Mouse (Mus musculus): ENCODE results near the gene Immp2l.

The Immp2l gene

GRCm38 (mm10) chr12:41192829-41193228, 168.9 kb downstream of the Immp2l start:
- no peak for DNase-seq

- no peak for DNase-seq
Observed at GRCm38 (mm10) chr12:41196374-41196773, 172.5 kb downstream of the Immp2l start.

DNA sequence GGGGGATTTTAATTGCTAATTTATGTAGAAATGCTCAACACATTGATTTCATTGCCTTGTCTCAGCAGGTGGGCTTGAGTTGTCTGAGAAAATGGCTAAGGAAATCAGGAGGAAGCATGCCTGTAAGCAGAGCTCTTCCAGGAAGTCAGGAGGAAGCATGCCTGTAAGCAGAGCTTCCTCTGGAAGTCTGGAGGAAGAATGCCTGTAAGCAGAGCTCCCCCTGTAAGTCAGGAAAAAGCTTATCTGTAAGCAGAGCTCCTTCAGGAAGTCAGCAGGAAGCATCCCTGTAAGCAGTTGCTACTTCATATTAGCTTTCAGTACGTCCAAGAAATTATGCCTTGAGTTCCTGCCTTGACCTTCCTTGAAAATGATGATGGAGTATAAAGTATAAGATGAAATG, 191.3 kb downstream of the Immp2l start:
- DNase-seq, result no peak

- no peak for DNase-seq
Observed at GRCm38 (mm10) chr12:41221893-41222292, 198.0 kb downstream of the Immp2l start.

GRCm38 (mm10) chr12:41223686-41224085, 199.8 kb downstream of the Immp2l start:
- DNase-seq, result no peak

DNA sequence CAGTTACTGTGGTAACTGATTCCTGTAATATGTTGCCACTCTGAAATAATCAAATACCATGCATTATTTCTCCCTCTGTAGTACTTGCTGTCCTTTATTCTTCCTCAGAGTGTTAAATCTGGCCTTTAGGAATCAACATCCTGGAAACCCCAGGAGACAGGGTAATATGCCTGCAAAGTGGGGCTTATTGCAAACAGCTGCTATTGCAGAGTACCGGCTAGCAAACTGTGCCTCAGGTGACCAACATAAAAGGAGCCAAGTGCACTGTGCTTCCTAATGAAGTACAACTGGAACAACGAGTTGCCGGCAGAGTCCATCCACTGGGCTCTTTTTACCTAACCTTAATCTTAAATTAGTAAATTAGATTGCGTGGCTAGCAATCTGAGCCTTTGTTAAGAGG, 200.6 kb downstream of the Immp2l start:
- no peak for DNase-seq

- DNase-seq, result no peak
Observed at GRCm38 (mm10) chr12:41231966-41232365, 208.1 kb downstream of the Immp2l start.

DNA sequence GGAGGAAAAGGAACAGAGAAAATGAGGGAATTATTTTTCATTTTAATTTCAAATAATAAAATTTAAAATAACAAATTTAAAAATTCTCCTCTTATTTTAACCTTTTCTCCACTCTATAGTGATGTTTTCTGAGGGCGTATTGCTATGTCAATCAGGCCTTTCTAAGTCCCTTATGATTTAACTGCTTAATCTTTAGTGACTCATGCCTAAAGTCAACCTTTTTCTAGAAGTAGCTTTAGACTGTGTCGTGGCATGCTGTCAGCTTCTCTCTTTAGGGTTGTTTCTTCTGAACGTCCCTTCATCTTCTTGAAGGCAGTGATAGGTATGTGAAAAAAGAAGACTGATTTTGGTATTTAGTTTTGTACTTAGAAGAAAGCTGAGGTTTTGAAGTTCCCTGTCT, 214.0 kb downstream of the Immp2l start:
- DNase-seq, result no peak

DNA sequence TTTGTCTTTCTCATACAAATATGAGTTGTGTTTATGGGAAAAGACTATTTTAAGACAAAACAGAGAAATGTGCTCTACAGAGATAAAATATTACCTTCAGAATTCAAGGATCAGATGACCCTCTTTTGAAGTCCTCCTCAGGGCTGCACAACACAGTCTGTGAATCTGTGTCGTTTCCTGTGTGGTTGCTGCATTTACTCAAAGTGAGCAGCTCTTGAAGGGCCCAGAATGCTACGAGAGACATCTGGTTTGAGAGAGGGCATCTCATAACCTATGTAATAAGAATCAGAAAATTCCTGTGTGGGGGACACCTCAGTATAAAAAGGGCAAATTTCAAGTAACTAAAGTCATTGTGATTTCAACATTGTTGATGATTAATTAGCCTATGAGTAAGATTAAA, 217.3 kb downstream of the Immp2l start:
- no peak for DNase-seq

GRCm38 (mm10) chr12:41248254-41248653, 224.4 kb downstream of the Immp2l start:
- no peak for DNase-seq

GRCm38 (mm10) chr12:41250123-41250522, 226.2 kb downstream of the Immp2l start:
- no peak for DNase-seq

DNA sequence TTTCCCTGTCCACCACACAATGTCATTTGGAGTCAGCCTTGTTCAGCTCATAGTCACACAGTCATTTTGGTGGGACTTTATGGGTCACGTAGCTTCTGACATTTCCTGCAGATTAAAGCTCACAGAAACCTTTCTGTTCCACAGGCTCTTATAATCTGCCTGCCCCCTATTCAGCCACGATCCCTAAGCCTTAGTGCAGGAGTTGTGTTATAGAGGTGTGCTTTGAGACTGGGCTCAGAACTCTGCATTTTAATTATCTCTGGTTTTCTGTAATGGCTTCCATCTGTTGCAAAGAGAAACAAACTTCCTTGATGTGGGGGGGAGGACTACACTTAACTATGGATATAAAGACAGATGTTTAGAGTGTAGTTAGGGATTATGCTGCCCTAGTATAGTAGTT, 234.0 kb downstream of the Immp2l start:
- no peak for DNase-seq

GRCm38 (mm10) chr12:41259608-41260007, 235.7 kb downstream of the Immp2l start:
- no peak for DNase-seq

GRCm38 (mm10) chr12:41274136-41274535, 250.2 kb downstream of the Immp2l start:
- no peak for DNase-seq

GRCm38 (mm10) chr12:41275361-41275760, 251.5 kb downstream of the Immp2l start:
- no peak for DNase-seq

- no peak for DNase-seq
Observed at GRCm38 (mm10) chr12:41277896-41278295, 254.0 kb downstream of the Immp2l start.

DNA sequence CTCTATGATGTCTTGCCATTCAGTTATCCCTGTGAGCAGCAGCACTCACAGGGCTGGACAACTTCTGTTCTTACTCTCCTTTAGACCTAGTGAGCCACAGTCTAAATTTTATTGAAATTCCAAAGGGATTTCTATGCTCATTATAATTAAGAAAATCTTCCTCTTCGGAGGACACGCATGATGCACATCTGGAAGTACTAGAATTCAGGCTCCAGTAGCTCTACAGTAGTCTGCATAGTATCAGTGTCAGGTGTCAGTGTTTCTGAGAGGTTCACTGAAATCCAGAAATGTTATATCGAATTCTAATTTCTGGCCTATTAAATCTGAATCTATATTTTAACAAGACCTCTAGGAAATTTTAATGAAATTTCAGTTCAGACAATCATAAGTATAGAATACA, 265.2 kb downstream of the Immp2l start:
- no peak for DNase-seq

DNA sequence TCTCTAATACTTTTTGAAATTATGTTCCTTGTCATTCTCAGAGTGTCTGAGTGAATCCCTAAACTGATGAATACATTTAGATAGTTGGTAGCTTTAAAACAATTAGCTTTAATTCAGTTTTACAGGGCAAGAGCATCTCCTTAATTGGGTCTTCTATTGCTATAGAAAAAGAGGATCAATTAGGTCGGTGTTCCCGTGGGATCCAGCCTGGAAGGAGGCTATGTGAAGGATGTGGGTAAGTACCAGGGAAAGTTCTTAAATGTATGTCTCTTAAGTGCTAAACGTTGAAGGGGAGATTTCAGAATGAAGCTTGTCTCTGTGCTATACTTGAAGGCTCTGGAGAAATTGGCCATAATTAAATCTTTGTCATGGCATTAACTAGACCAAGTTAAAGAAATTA, 283.1 kb downstream of the Immp2l start:
- no peak for DNase-seq

GRCm38 (mm10) chr12:41308726-41309680, 285.1 kb downstream of the Immp2l start:
- no peak for DNase-seq

DNA sequence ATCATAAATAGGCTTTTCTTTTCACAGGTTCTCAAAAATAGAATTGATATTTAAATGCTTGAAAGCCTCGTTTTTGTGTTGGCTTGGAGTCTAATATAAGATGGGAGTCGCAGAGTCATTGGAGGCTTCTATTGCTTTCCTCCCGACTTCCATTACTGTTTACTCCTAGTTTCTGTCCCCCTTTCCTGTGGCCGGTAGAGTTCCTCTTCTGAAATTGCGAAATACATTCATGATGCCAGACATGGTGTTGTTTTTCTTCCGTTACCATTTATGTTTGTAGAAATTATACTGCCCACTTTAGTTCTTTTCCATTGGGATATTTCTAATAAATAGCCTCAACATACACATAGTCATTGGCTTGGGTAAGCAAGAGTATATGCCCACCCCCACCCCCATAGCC, 289.5 kb downstream of the Immp2l start:
- no peak for DNase-seq

DNA sequence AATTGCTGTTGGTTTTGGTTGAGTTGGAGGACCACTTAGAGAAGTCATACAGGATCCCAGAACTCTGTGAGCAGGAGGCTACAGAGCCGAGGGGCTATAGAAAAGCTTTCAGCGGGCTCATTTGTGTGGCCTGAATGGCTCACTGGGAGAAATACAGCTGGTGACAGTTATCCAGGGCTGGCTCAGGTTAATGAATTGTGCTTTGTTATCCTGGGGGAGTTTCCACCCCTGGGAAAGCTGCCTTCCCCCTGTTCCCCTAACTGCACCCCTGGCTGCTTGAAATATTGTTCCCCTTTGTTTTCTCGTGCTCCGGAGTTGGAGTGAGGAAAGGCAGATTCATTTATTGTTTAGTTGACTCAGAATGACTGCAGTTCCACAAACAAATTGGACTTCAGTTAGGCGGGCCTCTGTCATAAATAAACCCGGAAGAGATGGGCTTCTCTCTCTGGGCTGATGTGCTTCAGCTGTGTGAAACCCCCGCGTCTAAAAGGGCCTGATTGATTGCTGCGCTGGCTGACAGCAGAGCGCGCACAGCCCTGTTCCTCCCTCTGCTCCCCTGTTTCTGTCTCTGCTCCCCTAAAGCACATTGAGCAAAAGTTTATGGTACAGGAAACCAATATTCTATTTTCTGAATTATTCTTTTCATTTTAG, 291.0 kb downstream of the Immp2l start:
- no peak for DNase-seq

DNA sequence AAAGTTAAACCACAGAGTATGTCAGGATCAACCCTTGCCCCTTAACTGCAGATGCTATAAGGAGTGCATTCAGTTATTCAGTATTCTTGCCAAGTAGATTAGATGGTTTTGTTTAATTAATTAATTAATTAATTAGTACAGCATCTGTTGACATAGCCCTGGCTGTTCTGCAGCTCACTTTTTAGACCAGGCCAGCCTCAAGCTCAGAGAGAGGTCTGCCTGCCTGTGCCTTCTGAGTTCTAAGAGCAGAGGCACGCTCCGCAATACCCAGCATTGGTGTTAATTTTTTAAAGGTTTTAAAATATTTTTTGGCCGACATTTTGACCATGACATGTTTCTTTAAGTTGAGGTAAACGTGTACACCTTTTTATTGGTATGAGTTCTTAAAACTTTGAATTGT, 292.0 kb downstream of the Immp2l start:
- DNase-seq, result no peak

GRCm38 (mm10) chr12:41316426-41316825, 292.5 kb downstream of the Immp2l start:
- no peak for DNase-seq

- DNase-seq, result no peak
Observed at GRCm38 (mm10) chr12:41317431-41317830, 293.5 kb downstream of the Immp2l start.

Measured in cerebellum, adult 11 months (tissue).